Mouse (Mus musculus): ENCODE results near the gene Cwc27. TPM values are rescaled to one million over a fixed set of nuclear protein-coding genes. Genes with fewer than 3 reads are reported as not detected.

The Cwc27 gene
- polyA plus RNA-seq, 1 experiment from 2014 or later, result 25.4 TPM

DNA sequence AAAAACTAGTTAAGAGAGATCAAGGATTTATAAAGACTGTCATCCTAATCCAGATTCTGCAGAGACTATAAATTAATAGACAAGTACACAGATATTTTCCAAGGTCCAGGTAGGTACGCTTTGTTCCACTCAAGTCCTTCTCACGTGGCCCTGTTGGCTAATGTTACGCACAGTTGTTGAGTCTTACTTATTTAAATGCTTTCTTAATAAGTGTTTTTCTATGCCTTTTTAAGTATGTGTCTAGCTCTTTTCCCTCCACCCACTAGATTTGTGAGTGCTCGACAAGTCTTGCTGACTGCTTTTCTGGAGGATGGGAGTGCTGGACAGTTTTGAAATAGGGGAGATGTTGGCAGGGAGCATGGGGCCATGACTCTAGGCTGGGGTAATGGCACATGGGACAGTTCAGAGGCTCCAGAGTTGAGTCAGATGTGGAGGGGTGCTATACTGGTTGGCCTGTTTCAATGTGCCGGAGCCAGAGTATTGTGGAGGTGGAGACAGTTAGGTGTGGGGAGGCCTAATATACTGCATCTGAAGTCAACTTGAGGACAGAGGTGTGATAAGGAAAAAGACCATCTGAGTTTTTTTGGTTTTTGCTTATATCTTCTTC is 160.2 kb downstream of the Cwc27 start:
- DNase-seq (ENCODE audit: low spot score) (no peak), ATAC-seq (replicated peaks; ENCODE audit: low FRiP score, low read depth) (no peak)
- H3K27me3 ChIP-seq (ENCODE audit: insufficient read depth, low read length), result no peaks in the 10 kb centered on the region
- no peaks in the 10 kb centered on the region for H3K36me3 ChIP-seq (ENCODE audit: insufficient read depth, low read length)
- WGBS, result 83% methylated on average over 5 of the region's 5 CpGs
- H3K4me2 ChIP-seq (ENCODE audit: low read length), result no peak overlapping the region
- H3K27ac ChIP-seq, result no peak overlapping the region
- H3K9me3 ChIP-seq (replicated peaks; ENCODE audit: low read length), result no peaks in the 10 kb centered on the region
- TF ChIP-seq CTCF (IDR thresholded peaks at IDR 0.05; ENCODE audit: low read depth), result no peak
- H3K9ac ChIP-seq (ENCODE audit: low read depth, low read length), result no peak overlapping the region
- H3K4me1 ChIP-seq (replicated peaks; ENCODE audit: insufficient read depth, low read length), result no peaks in the 10 kb centered on the region
- H3K4me3 ChIP-seq (replicated peaks; ENCODE audit: low read depth, low read length), result no peak overlapping the region

DNA sequence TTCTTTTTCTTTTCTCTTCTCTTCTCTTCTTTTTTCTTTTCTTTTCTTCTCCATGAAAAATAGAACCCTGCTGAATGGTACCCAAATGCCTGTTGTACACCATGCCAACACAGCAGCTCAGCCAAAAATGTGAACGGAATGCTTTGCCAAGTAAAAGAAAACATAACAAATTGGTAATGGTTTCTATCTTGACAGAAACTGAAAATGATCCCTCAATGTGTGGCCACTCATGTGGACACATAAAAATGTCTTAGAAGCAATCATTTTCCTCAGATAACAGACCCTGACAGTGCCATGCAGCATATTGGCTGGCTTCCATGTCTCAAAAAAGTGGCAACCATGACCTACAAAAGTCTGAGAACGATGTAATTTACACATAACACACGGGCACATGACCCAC is 161.8 kb downstream of the Cwc27 start:
- Histone ChIP-seq H3K36me3 (ENCODE audit: insufficient read depth, low read length) (no peaks in the 10 kb centered on the region), H3K9me3 (replicated peaks; ENCODE audit: low read length) (no peaks in the 10 kb centered on the region), H3K9ac (ENCODE audit: low read depth, low read length) (no peak overlapping the region), H3K4me3 (replicated peaks; ENCODE audit: low read depth, low read length) (no peak overlapping the region), H3K27me3 (ENCODE audit: insufficient read depth, low read length) (no peaks in the 10 kb centered on the region), H3K4me1 (replicated peaks; ENCODE audit: insufficient read depth, low read length) (no peaks in the 10 kb centered on the region), H3K4me2 (ENCODE audit: low read length) (no peak overlapping the region), H3K27ac (no peak overlapping the region)
- ATAC-seq (replicated peaks; ENCODE audit: low FRiP score, low read depth), result no peak
- WGBS, result 57% methylated on average over 3 of the region's 3 CpGs
- no peak for TF ChIP-seq CTCF (IDR thresholded peaks at IDR 0.05; ENCODE audit: low read depth)
- DNase-seq (ENCODE audit: low spot score), result no peak

DNA sequence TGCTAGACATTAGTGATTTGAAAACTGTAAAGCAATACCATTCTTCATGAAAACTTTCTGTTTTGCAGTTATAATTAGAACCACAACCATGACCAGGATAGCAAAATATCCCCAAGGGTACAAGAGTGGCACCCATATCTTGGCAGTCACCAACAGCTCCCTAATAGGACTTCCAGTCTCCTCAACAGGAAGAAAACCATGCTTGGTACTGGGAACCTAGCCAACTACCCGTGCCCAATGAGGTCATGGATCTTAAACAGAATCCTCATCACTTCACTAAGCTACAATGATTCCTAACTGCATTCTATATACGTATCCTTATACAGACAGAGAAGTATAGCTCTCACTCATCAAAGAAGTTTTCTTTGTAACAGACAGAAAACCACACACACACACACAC is 165.2 kb downstream of the Cwc27 start:
- WGBS, result 74% methylated on average over 2 of the region's 2 CpGs
- no peak for TF ChIP-seq CTCF (IDR thresholded peaks at IDR 0.05; ENCODE audit: low read depth)
- Histone ChIP-seq H3K9ac (ENCODE audit: low read depth, low read length) (no peak overlapping the region), H3K4me3 (replicated peaks; ENCODE audit: low read depth, low read length) (no peak overlapping the region), H3K4me1 (replicated peaks; ENCODE audit: insufficient read depth, low read length) (no peaks in the 10 kb centered on the region), H3K27ac (no peak overlapping the region), H3K36me3 (ENCODE audit: insufficient read depth, low read length) (no peaks in the 10 kb centered on the region), H3K27me3 (ENCODE audit: insufficient read depth, low read length) (no peaks in the 10 kb centered on the region), H3K4me2 (ENCODE audit: low read length) (no peak overlapping the region), H3K9me3 (replicated peaks; ENCODE audit: low read length) (no peaks in the 10 kb centered on the region)
- ATAC-seq (replicated peaks; ENCODE audit: low FRiP score, low read depth), result no peak
- DNase-seq (ENCODE audit: low spot score), result no peak

DNA sequence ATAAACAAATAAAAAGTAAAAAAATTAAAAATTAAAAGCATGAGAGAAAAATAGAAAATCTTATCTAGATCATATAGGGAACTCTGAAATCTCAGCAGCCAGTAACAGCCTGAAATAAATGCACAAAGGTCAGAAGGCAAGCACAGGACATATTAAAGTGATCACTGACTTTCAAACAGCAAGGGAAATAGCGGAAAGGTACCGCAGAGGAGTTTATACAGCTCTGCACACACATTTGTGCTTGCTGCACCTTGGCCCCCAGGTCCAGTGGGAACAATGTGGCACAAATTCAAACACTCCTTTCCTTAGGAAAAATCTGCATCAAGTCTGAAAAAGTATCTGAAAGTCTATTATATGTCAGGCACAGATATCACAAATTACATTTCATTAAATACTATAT is 166.3 kb downstream of the Cwc27 start:
- Histone ChIP-seq H3K27me3 (ENCODE audit: insufficient read depth, low read length) (no peaks in the 10 kb centered on the region), H3K27ac (no peak overlapping the region), H3K4me1 (replicated peaks; ENCODE audit: insufficient read depth, low read length) (no peaks in the 10 kb centered on the region), H3K9me3 (replicated peaks; ENCODE audit: low read length) (no peaks in the 10 kb centered on the region), H3K9ac (ENCODE audit: low read depth, low read length) (no peak overlapping the region), H3K4me2 (ENCODE audit: low read length) (no peak overlapping the region), H3K4me3 (replicated peaks; ENCODE audit: low read depth, low read length) (no peak overlapping the region), H3K36me3 (ENCODE audit: insufficient read depth, low read length) (no peaks in the 10 kb centered on the region)
- ATAC-seq (replicated peaks; ENCODE audit: low FRiP score, low read depth) (no peak), DNase-seq (ENCODE audit: low spot score) (no peak)
- 73% methylated on average over 2 of the region's 2 CpGs for WGBS
- no peak for TF ChIP-seq CTCF (IDR thresholded peaks at IDR 0.05; ENCODE audit: low read depth)

DNA sequence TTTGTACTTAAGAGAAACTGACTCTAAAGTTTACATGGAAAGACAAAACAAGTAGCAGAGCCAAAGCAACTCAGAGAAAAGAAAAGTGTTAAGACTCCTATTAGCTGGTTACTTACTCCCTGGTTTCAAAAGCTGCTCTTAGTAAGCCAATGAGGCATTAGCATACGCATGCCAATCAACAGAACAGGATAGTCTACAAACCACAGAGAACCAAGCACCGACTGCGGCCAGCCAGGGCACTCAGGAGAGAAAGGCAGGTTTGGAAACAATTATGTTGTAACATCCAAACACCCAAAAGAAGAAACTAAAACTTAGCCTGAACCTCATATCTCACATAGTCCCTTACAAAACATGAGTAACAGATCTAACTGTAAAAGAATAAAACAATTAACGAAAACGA is 166.8 kb downstream of the Cwc27 start:
- no peaks in the 10 kb centered on the region for H3K4me1 ChIP-seq (replicated peaks; ENCODE audit: insufficient read depth, low read length)
- DNase-seq (ENCODE audit: low spot score) (no peak), ATAC-seq (replicated peaks; ENCODE audit: low FRiP score, low read depth) (no peak)
- no peak overlapping the region for H3K9ac ChIP-seq (ENCODE audit: low read depth, low read length)
- 65% methylated on average over 5 of the region's 5 CpGs for WGBS
- H3K4me2 ChIP-seq (ENCODE audit: low read length), result no peak overlapping the region
- H3K4me3 ChIP-seq (replicated peaks; ENCODE audit: low read depth, low read length), result no peak overlapping the region
- H3K9me3 ChIP-seq (replicated peaks; ENCODE audit: low read length), result no peaks in the 10 kb centered on the region
- no peak for TF ChIP-seq CTCF (IDR thresholded peaks at IDR 0.05; ENCODE audit: low read depth)
- H3K36me3 ChIP-seq (ENCODE audit: insufficient read depth, low read length), result no peaks in the 10 kb centered on the region
- no peak overlapping the region for H3K27ac ChIP-seq
- H3K27me3 ChIP-seq (ENCODE audit: insufficient read depth, low read length), result no peaks in the 10 kb centered on the region

DNA sequence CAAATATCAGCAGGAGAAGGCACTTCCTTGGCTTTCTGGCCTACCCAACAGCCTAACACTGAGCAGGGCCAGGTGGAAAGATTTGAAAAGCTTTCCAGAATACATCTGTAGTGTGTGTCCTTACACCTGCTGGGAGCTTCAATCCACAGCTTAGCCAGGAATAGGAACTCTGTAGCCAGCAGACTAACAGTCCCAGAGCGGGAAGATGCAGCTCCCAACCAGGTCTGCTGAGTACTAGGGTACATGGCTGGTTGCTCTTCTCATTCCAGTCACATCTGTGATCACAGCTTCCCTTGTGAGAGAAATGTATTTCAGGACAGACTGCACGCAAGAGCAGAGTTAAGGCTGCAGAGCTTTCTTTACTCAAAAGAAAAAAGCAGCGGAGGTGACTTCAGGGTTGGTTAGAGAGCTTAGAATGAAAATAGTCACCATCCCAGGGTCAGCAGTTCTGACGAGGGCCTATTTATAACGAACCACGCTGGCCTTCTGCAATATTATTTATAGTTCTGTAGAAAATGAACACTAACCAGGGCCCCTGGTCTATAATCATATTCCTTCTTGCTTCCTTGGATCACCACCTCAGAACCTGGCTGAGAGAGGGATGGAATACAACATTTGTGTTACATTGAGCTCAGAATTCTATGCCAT is 171.0 kb downstream of the Cwc27 start:
- Histone ChIP-seq H3K27ac (peak overlapping the region; percentile 31; the same call in 1 of the 2 replicates), H3K36me3 (ENCODE audit: insufficient read depth, low read length) (no peaks in the 10 kb centered on the region), H3K27me3 (ENCODE audit: insufficient read depth, low read length) (no peaks in the 10 kb centered on the region), H3K9me3 (replicated peaks; ENCODE audit: low read length) (no peaks in the 10 kb centered on the region), H3K9ac (ENCODE audit: low read depth, low read length) (no peak overlapping the region), H3K4me1 (replicated peaks; ENCODE audit: insufficient read depth, low read length) (no peaks in the 10 kb centered on the region), H3K4me3 (replicated peaks; ENCODE audit: low read depth, low read length) (no peak overlapping the region), H3K4me2 (ENCODE audit: low read length) (no peak overlapping the region)
- TF ChIP-seq CTCF (IDR thresholded peaks at IDR 0.05; ENCODE audit: low read depth), result no peak
- 71% methylated on average over 6 of the region's 6 CpGs for WGBS
- ATAC-seq (replicated peaks; ENCODE audit: low FRiP score, low read depth), result no peak
- no peak for DNase-seq (ENCODE audit: low spot score)
